Mouse (Mus musculus): ENCODE measurements at regions not wholly inside any gene's neighbourhood (a gene's known extent, or its start where the extent isn't known, plus 50 kb on each side); places are given as distances from the start of the nearest gene placed in this dataset.

- no peak overlapping the region for H3K4me3 ChIP-seq (ENCODE audit: low read length)
- no peaks in the 10 kb centered on the region for H3K9me3 ChIP-seq (ENCODE audit: control insufficient read depth, low read length)
- no peak overlapping the region for H3K27ac ChIP-seq (ENCODE audit: low read length)
- WGBS: 28% methylated on average over 5 of the region's 5 CpGs
- no peak for ATAC-seq
- no peak overlapping the region for H3K4me2 ChIP-seq (ENCODE audit: low read depth, low read length)
- H3K27me3 ChIP-seq (replicated peaks; ENCODE audit: control insufficient read depth, insufficient read depth, low read length): no peaks in the 10 kb centered on the region
- no peaks in the 10 kb centered on the region for H3K36me3 ChIP-seq (ENCODE audit: control insufficient read depth, insufficient read depth, low read length)
- H3K4me1 ChIP-seq (ENCODE audit: control insufficient read depth, insufficient read depth, low read length): no peaks in the 10 kb centered on the region
- no peak overlapping the region for H3K9ac ChIP-seq (ENCODE audit: low read depth, low read length)
These were observed 50.9 kb upstream of the Kap start for GRCm38 (mm10) chr6:133904501-133904900.

GRCm38 (mm10) chr6:133934667-133935066 is 81.1 kb upstream of the Kap start:
- no peak overlapping the region for H3K4me3 ChIP-seq (ENCODE audit: low read length)
- H3K36me3 ChIP-seq (ENCODE audit: control insufficient read depth, insufficient read depth, low read length): no peaks in the 10 kb centered on the region
- no peaks in the 10 kb centered on the region for H3K9me3 ChIP-seq (ENCODE audit: control insufficient read depth, low read length)
- ATAC-seq: no peak
- no peak overlapping the region for H3K4me2 ChIP-seq (ENCODE audit: low read depth, low read length)
- H3K27ac ChIP-seq (ENCODE audit: low read length): no peak overlapping the region
- 84% methylated on average over 7 of the region's 7 CpGs for WGBS
- no peaks in the 10 kb centered on the region for H3K27me3 ChIP-seq (replicated peaks; ENCODE audit: control insufficient read depth, insufficient read depth, low read length)
- H3K9ac ChIP-seq (ENCODE audit: low read depth, low read length): no peak overlapping the region
- H3K4me1 ChIP-seq (ENCODE audit: control insufficient read depth, insufficient read depth, low read length): no peaks in the 10 kb centered on the region

GRCm38 (mm10) chr6:133935671-133936070 is 82.1 kb upstream of the Kap start:
- Histone ChIP-seq H3K27me3 (replicated peaks; ENCODE audit: control insufficient read depth, insufficient read depth, low read length) (no peaks in the 10 kb centered on the region), H3K9ac (ENCODE audit: low read depth, low read length) (no peak overlapping the region), H3K4me3 (ENCODE audit: low read length) (no peak overlapping the region), H3K4me2 (ENCODE audit: low read depth, low read length) (no peak overlapping the region), H3K27ac (ENCODE audit: low read length) (no peak overlapping the region), H3K4me1 (ENCODE audit: control insufficient read depth, insufficient read depth, low read length) (no peaks in the 10 kb centered on the region), H3K36me3 (ENCODE audit: control insufficient read depth, insufficient read depth, low read length) (no peaks in the 10 kb centered on the region), H3K9me3 (ENCODE audit: control insufficient read depth, low read length) (no peaks in the 10 kb centered on the region)
- no peak for ATAC-seq
- 91% methylated on average over 2 of the region's 2 CpGs for WGBS

- Histone ChIP-seq H3K27me3 (replicated peaks; ENCODE audit: control insufficient read depth, insufficient read depth, low read length) (no peaks in the 10 kb centered on the region), H3K9me3 (ENCODE audit: control insufficient read depth, low read length) (no peaks in the 10 kb centered on the region), H3K4me3 (ENCODE audit: low read length) (no peak overlapping the region), H3K4me1 (ENCODE audit: control insufficient read depth, insufficient read depth, low read length) (no peaks in the 10 kb centered on the region), H3K36me3 (ENCODE audit: control insufficient read depth, insufficient read depth, low read length) (no peaks in the 10 kb centered on the region), H3K9ac (ENCODE audit: low read depth, low read length) (no peak overlapping the region), H3K27ac (ENCODE audit: low read length) (no peak overlapping the region), H3K4me2 (ENCODE audit: low read depth, low read length) (no peak overlapping the region)
- 79% methylated on average over 11 of the region's 11 CpGs for WGBS
- no peak for ATAC-seq
These were observed 75.4 kb upstream of the Etv6 start for GRCm38 (mm10) chr6:133959902-133960634.

GRCm38 (mm10) chr6:133960713-133961112 is 74.8 kb upstream of the Etv6 start:
- no peaks in the 10 kb centered on the region for H3K4me1 ChIP-seq (ENCODE audit: control insufficient read depth, insufficient read depth, low read length)
- H3K4me2 ChIP-seq (ENCODE audit: low read depth, low read length): no peak overlapping the region
- no peak overlapping the region for H3K27ac ChIP-seq (ENCODE audit: low read length)
- no peaks in the 10 kb centered on the region for H3K27me3 ChIP-seq (replicated peaks; ENCODE audit: control insufficient read depth, insufficient read depth, low read length)
- H3K36me3 ChIP-seq (ENCODE audit: control insufficient read depth, insufficient read depth, low read length): no peaks in the 10 kb centered on the region
- H3K4me3 ChIP-seq (ENCODE audit: low read length): no peak overlapping the region
- peak; percentile 52; the same call in 1 of the 2 replicates for ATAC-seq
- no peaks in the 10 kb centered on the region for H3K9me3 ChIP-seq (ENCODE audit: control insufficient read depth, low read length)
- no peak overlapping the region for H3K9ac ChIP-seq (ENCODE audit: low read depth, low read length)
- WGBS: 28% methylated on average over 7 of the region's 7 CpGs

- Histone ChIP-seq H3K36me3 (ENCODE audit: control insufficient read depth, insufficient read depth, low read length) (no peaks in the 10 kb centered on the region), H3K4me3 (ENCODE audit: low read length) (no peak overlapping the region), H3K27me3 (replicated peaks; ENCODE audit: control insufficient read depth, insufficient read depth, low read length) (no peaks in the 10 kb centered on the region), H3K9me3 (ENCODE audit: control insufficient read depth, low read length) (no peaks in the 10 kb centered on the region), H3K9ac (ENCODE audit: low read depth, low read length) (no peak overlapping the region), H3K27ac (ENCODE audit: low read length) (no peak overlapping the region), H3K4me2 (ENCODE audit: low read depth, low read length) (no peak overlapping the region), H3K4me1 (ENCODE audit: control insufficient read depth, insufficient read depth, low read length) (no peaks in the 10 kb centered on the region)
- no peak for ATAC-seq
- 78% methylated on average over 5 of the region's 5 CpGs for WGBS
These were observed 72.9 kb upstream of the Etv6 start for GRCm38 (mm10) chr6:133962641-133963040.

- H3K27me3 ChIP-seq (replicated peaks; ENCODE audit: control insufficient read depth, insufficient read depth, low read length): no peaks in the 10 kb centered on the region
- no peak overlapping the region for H3K9ac ChIP-seq (ENCODE audit: low read depth, low read length)
- no peaks in the 10 kb centered on the region for H3K9me3 ChIP-seq (ENCODE audit: control insufficient read depth, low read length)
- WGBS: 68% methylated on average over 6 of the region's 6 CpGs
- no peaks in the 10 kb centered on the region for H3K4me1 ChIP-seq (ENCODE audit: control insufficient read depth, insufficient read depth, low read length)
- H3K4me2 ChIP-seq (ENCODE audit: low read depth, low read length): no peak overlapping the region
- no peak for ATAC-seq
- H3K36me3 ChIP-seq (ENCODE audit: control insufficient read depth, insufficient read depth, low read length): no peaks in the 10 kb centered on the region
- no peak overlapping the region for H3K4me3 ChIP-seq (ENCODE audit: low read length)
- no peak overlapping the region for H3K27ac ChIP-seq (ENCODE audit: low read length)
These were observed 72.2 kb upstream of the Etv6 start for GRCm38 (mm10) chr6:133963264-133963663.

GRCm38 (mm10) chr6:133967286-133967685 is 68.2 kb upstream of the Etv6 start:
- WGBS: 94% methylated on average over 3 of the region's 3 CpGs
- ATAC-seq: no peak

GRCm38 (mm10) chr6:133972054-133972705 is 63.3 kb upstream of the Etv6 start:
- Histone ChIP-seq H3K36me3 (ENCODE audit: control insufficient read depth, insufficient read depth, low read length) (no peaks in the 10 kb centered on the region), H3K9me3 (ENCODE audit: control insufficient read depth, low read length) (no peaks in the 10 kb centered on the region), H3K27ac (ENCODE audit: low read length) (no peak overlapping the region), H3K9ac (ENCODE audit: low read depth, low read length) (no peak overlapping the region), H3K4me3 (ENCODE audit: low read length) (no peak overlapping the region), H3K27me3 (replicated peaks; ENCODE audit: control insufficient read depth, insufficient read depth, low read length) (no peaks in the 10 kb centered on the region), H3K4me1 (ENCODE audit: control insufficient read depth, insufficient read depth, low read length) (no peaks in the 10 kb centered on the region), H3K4me2 (ENCODE audit: low read depth, low read length) (no peak overlapping the region)
- WGBS: 74% methylated on average over 6 of the region's 6 CpGs
- no peak for ATAC-seq

More at GRCm38 (mm10) chr6:133967286-133967685, 68.2 kb upstream of the Etv6 start:
- Histone ChIP-seq H3K9me3 (ENCODE audit: control insufficient read depth, low read length) (no peaks in the 10 kb centered on the region), H3K4me3 (ENCODE audit: low read length) (no peak overlapping the region), H3K9ac (ENCODE audit: low read depth, low read length) (no peak overlapping the region), H3K4me2 (ENCODE audit: low read depth, low read length) (no peak overlapping the region), H3K36me3 (ENCODE audit: control insufficient read depth, insufficient read depth, low read length) (no peaks in the 10 kb centered on the region), H3K4me1 (ENCODE audit: control insufficient read depth, insufficient read depth, low read length) (no peaks in the 10 kb centered on the region), H3K27me3 (replicated peaks; ENCODE audit: control insufficient read depth, insufficient read depth, low read length) (no peaks in the 10 kb centered on the region), H3K27ac (ENCODE audit: low read length) (no peak overlapping the region)

Measured in intestine, embryonic 16.5 days (tissue).